Mouse (Mus musculus): ENCODE measurements around the gene Cdon.
A peak's percentile ranks its signal among the peaks of the same experiment; 100 is the strongest.

The Cdon gene

GRCm38 (mm10) chr9:35438286-35439061 is 17.5 kb downstream of the Cdon start:
- DNase-seq, result no peak

DNA sequence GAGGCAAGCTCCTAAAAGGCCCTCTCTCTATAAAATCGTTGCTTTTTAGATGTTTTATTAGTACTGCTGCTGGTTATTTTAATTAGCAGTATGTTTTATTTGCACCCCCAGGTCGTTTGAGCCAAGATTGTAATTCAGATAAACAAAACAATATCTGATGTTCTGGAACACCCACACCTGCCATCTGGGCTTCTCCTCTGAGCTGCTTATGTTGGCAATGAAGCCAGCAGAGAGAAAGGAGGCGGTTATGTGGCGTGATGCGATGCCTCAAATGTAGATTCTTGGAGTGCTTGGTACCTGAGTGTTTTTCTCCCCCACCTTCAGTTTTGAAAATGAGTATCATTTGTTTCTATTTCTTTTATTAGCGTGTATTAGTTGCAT is 18.1 kb downstream of the Cdon start:
- no peak for DNase-seq

- no peak for DNase-seq
Measured at GRCm38 (mm10) chr9:35439754-35440153, 18.8 kb downstream of the Cdon start.

DNA sequence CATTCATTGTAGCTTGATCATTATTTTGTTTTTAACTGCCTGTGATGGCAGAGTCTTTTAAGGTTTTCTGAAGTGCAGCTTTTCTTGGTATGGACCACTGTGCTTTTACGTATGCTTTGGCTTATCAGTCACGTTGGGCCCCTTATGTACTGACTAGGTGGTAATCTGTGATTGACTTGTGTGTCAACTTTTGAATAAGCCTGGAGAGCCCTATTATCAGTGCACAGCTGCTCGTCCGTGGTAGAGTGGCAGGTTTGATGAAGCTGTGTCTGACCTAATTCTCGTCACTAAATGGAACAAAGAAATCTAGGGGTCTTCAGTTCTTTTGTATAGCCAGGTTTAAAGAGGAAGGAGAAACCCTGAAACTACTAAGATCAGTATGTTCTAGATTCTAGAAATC is 21.5 kb downstream of the Cdon start:
- no peak for DNase-seq

GRCm38 (mm10) chr9:35443618-35444511 is 22.9 kb downstream of the Cdon start:
- DNase-seq, result no peak

GRCm38 (mm10) chr9:35444512-35444886 is 23.6 kb downstream of the Cdon start:
- no peak for DNase-seq

GRCm38 (mm10) chr9:35446916-35447315 is 26.0 kb downstream of the Cdon start:
- DNase-seq, result no peak

GRCm38 (mm10) chr9:35453311-35453710 is 32.4 kb downstream of the Cdon start:
- DNase-seq, result no peak

DNA sequence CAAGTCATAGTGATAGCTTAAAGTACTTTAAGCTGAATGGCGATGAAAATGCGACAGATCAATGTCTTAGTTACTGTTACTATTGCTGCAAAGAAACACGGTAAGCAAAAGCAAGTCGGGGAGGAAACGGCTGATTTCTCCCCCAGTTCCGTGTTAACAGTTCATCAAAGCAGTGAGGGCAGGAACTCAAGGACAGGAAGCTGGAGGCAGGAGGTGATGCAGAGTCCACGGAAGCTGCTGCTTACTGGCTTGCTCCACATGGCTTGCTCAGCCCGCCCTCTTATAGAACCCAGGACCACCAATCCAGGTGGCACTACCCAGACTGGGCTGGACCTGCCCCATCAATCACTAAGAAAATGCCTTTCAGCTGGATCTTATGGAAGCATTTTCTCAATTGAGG is 38.7 kb downstream of the Cdon start:
- DNase-seq, result no peak

- no peak for DNase-seq
Measured at GRCm38 (mm10) chr9:35467264-35467817, 46.4 kb downstream of the Cdon start.

DNA sequence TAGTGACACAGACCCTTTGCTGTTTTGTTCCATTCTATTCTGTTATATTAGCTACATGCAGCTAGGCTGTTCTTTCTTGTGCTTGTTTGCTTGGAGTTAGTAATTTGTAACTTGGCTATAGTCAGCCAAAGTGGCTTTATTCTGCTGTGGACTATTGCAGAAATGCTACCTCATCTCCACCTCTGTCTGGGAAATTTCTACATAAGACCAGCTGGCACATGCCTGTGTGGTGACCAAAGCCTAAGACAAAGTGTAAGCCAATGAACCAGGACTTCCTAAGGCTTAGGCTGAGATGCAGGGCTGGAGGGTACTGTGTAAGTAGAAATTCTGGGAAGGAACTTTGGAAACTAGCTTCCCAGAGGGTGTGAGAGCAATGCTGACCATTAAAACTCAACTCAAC is 48.0 kb downstream of the Cdon start:
- no peak for DNase-seq

DNA sequence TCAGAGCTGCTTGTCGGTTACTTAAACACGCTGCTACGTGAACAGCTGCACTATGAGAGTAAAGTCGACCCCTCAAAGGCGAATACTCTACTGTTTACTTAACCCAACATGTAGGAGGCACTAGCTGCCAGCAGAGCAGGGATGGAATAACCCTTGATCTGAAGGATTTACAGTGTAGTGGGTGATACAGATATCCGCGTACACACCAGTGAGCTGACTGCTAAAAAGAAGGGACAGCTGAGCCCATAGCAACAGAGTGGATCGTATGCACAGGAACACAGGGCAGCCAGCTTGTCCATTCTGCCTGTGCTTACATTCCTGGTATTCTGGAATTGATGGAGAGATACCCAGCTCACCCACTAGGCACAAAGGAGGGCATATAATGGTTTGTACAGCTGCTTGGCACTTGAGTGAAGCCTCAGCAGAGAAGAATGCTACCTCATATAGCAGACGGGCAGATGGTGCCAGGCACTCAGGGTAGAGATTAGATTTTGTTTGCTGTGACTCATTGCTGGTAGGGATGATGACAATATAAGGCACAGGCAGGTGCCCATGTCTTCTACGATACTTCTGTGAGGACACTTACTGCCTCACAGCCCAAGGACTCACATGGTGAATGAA is 53.3 kb downstream of the Cdon start:
- no peak for DNase-seq

- no peak for DNase-seq
Measured at GRCm38 (mm10) chr9:35475394-35475793, 54.5 kb downstream of the Cdon start.

DNA sequence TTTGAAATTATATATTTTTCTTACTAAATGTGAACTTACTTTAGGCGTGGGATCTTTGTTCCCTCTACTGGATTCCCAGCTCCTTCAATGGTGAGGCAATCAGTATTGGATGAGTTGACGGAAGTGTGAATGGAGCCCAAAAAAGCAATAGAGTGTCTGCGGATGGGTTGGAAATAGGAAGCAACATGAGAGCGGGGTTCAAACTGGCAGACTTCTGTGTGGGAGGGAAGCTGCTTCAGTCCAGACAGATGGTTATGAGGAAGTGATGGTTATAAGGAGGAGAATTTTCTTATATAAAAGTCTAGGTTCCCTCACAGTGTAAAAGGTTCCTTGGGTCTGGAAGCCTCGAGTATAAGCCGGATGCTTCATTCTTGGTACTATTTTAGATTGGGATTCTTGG is 58.5 kb downstream of the Cdon start:
- DNase-seq, result no peak

- DNase-seq, result no peak
Measured at GRCm38 (mm10) chr9:35482014-35482898, 61.3 kb downstream of the Cdon start.

GRCm38 (mm10) chr9:35483949-35484348 is 63.0 kb downstream of the Cdon start:
- DNase-seq, result no peak

- no peak for DNase-seq
Measured at GRCm38 (mm10) chr9:35486616-35487015, 65.7 kb downstream of the Cdon start.

GRCm38 (mm10) chr9:35488496-35488895 is 67.6 kb downstream of the Cdon start:
- no peak for DNase-seq

- no peak for DNase-seq
Measured at GRCm38 (mm10) chr9:35491109-35491866, 70.4 kb downstream of the Cdon start.

GRCm38 (mm10) chr9:35493033-35493732 is 72.3 kb downstream of the Cdon start:
- DNase-seq, result peak; percentile 7

- no peak for DNase-seq
Measured at GRCm38 (mm10) chr9:35493733-35494092, 72.8 kb downstream of the Cdon start.
